Mouse (Mus musculus) stomach, postnatal 0 days (tissue): ENCODE measurements around the gene Tbc1d17.

Experiments used
- CTCF ChIP-seq: IDR thresholded peaks from 2 replicates; pipeline ENCODE4 v1.5.1; 2016; ENCODE audit warnings: antibody characterized with exemption, low read depth, mild to moderate bottlenecking, moderate library complexity
- EP300 ChIP-seq: optimal IDR thresholded peaks from 2 replicates; pipeline ENCODE3; 2016; ENCODE audit warnings: antibody characterized with exemption

DNA sequence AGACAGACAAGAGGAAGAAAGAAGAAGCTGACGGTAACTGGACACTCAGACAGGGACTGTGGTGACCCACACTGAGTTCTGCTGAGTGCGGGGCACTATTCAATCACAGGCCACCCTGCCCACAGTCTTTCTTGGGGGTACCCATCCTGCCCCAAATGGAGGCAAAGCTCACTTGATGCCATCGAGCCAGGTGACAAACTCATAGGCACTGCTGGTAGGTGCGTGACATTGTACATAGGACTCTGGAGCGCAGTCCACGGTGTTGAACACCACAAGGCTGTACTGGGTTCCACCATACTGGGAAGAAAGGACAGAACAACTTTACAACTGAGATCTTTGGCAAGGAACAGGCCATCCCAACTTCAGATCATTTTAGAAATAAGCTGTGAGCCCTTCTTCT is 42.7 kb upstream of the Tbc1d17 start:
- no peak for TF ChIP-seq CTCF
- TF ChIP-seq EP300, result no peak
